Mouse (Mus musculus): ENCODE data around the gene Pom121l2.

GRCm38 (mm10) chr13:22001346-22001745, 20.4 kb downstream of the Pom121l2 start:
- TF ChIP-seq CTCF (IDR thresholded peaks at IDR 0.05; ENCODE audit: extremely low read depth, insufficient read length, insufficient replicate concordance, low read depth, low read length) (no peak), POLR2A (IDR thresholded peaks at IDR 0.05; ENCODE audit: low read depth, low read length) (no peak)
